Mouse (Mus musculus): ENCODE measurements around the gene 4931428L18Rik. TPM values are rescaled to one million over a fixed set of nuclear protein-coding genes. Genes with fewer than 3 reads are reported as not detected.

4931428L18Rik gene
- polyA plus RNA-seq, 1 experiment from 2014 or later, result not detected

DNA sequence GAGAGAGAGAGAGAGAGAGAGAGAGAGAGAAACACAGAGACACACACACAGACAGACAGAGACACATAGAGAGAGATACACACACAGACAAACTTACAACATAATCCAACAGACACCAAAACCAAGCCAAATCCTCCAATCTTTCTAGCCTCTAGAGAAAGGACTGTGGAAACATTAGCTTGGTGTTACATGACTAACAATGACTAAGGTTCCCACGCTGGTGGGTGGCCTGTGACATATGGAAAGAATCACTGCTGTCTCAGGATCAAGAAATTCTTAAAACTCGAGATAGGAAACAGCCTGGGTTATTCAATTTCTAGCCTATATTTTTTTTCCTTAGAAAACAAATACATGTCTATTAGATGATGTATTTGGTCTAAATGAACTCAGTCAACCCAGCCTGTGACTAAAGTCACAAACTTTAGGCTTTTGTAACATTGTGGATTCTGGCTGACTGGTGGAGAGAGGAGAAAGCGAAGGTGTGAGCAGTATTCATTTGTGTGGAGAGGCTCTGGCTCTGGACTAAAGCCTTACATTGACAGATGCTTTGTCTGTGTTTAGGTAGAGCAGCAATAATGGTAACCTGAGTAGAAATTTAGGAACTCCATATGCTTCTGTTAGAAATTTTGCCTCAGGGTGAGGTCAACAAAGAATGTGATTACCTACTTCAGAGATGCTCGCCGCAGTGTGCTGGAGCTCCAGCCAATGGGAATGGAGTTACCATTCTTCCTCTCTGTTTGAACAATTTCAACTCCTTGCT, 126.6 kb downstream of the 4931428L18Rik start:
- no peak overlapping the region for H3K9ac ChIP-seq (ENCODE audit: low read depth, low read length)
- no peaks in the 10 kb centered on the region for H3K4me1 ChIP-seq (replicated peaks; ENCODE audit: control insufficient read depth, insufficient read depth, low read length)
- DNase-seq (ENCODE audit: low spot score) (peak; percentile 2), ATAC-seq (ENCODE audit: low FRiP score) (no peak)
- no peak overlapping the region for H3K4me3 ChIP-seq (ENCODE audit: low read depth, low read length)
- H3K27ac ChIP-seq (ENCODE audit: low read depth, low read length), result no peak overlapping the region
- WGBS, result 67% methylated on average over 5 of the region's 5 CpGs
- no peaks in the 10 kb centered on the region for H3K36me3 ChIP-seq (ENCODE audit: control insufficient read depth, insufficient read depth, low read length)
- no peak overlapping the region for H3K4me2 ChIP-seq (replicated peaks; ENCODE audit: low read depth, low read length)
- no peaks in the 10 kb centered on the region for H3K9me3 ChIP-seq (ENCODE audit: control insufficient read depth, low read length)
- no peaks in the 10 kb centered on the region for H3K27me3 ChIP-seq (ENCODE audit: control insufficient read depth, insufficient read depth, low read length)

DNA sequence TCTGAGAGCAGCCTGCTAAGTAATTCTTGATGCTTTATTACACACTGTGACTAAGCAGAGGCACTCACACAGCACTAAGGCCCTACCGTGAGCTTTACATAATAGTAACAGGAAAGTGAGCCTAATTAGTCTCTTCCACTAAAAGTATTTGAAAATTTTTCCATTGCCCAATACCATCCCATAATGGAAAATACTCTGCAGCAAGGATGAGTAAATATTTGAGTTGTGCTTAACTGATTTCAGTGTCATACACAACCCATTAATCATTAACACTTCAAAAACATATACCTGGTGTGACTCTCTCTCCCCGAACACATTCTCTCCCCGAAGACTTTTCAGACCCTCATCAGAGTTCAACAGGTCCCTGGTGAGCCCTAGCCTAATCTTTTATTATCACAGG, 127.7 kb downstream of the 4931428L18Rik start:
- ATAC-seq (ENCODE audit: low FRiP score) (no peak), DNase-seq (ENCODE audit: low spot score) (no peak)
- Histone ChIP-seq H3K27ac (ENCODE audit: low read depth, low read length) (no peak overlapping the region), H3K9me3 (ENCODE audit: control insufficient read depth, low read length) (no peaks in the 10 kb centered on the region), H3K4me1 (replicated peaks; ENCODE audit: control insufficient read depth, insufficient read depth, low read length) (no peaks in the 10 kb centered on the region), H3K4me2 (replicated peaks; ENCODE audit: low read depth, low read length) (no peak overlapping the region), H3K4me3 (ENCODE audit: low read depth, low read length) (no peak overlapping the region), H3K9ac (ENCODE audit: low read depth, low read length) (no peak overlapping the region), H3K27me3 (ENCODE audit: control insufficient read depth, insufficient read depth, low read length) (no peaks in the 10 kb centered on the region), H3K36me3 (ENCODE audit: control insufficient read depth, insufficient read depth, low read length) (no peaks in the 10 kb centered on the region)
- WGBS, result 80% methylated on average over 3 of the region's 3 CpGs

DNA sequence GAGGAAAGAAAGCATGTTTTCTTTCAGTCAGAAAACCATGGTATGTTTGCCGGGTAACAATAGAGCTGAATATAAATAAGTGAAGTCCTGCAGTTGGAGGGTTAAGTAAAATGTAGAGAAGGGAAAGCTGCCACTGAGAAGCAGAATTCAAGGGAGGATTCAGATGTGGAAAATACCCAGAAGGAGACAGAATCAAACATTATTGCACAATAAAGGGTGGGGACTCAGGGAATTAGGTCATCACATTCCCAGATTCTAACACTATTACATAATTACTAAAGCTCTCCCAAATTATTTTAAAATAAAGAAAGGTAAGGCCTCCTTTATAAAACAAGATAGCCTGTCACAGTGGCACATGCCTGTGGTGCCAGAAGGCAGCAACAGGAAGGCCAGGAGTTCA, 128.5 kb downstream of the 4931428L18Rik start:
- Histone ChIP-seq H3K27ac (ENCODE audit: low read depth, low read length) (no peak overlapping the region), H3K4me1 (replicated peaks; ENCODE audit: control insufficient read depth, insufficient read depth, low read length) (no peaks in the 10 kb centered on the region), H3K4me3 (ENCODE audit: low read depth, low read length) (no peak overlapping the region), H3K9me3 (ENCODE audit: control insufficient read depth, low read length) (no peaks in the 10 kb centered on the region), H3K4me2 (replicated peaks; ENCODE audit: low read depth, low read length) (no peak overlapping the region), H3K36me3 (ENCODE audit: control insufficient read depth, insufficient read depth, low read length) (no peaks in the 10 kb centered on the region), H3K9ac (ENCODE audit: low read depth, low read length) (no peak overlapping the region), H3K27me3 (ENCODE audit: control insufficient read depth, insufficient read depth, low read length) (no peaks in the 10 kb centered on the region)
- ATAC-seq (ENCODE audit: low FRiP score) (no peak), DNase-seq (ENCODE audit: low spot score) (no peak)
- WGBS, result 98% methylated on average over 1 of the region's 1 CpGs

DNA sequence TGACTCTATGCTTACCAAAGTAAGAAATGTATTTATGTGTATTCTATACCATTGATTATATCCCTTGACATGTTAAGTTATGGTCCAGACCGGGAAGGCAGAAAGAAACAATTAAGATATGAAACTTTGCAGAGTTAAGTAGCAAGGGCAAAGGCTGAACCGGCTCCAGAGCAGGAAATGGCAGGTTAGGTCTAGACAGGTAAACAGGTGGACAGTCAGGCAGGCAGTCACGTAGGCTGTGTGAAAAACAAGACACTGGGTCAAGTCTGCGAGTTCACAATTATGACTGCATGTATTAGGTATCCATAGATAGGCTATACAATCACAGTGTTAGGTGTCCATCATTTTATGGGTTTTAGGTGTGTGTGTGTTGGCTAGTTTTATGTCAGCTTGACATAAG, 133.8 kb downstream of the 4931428L18Rik start:
- Histone ChIP-seq H3K9me3 (ENCODE audit: control insufficient read depth, low read length) (no peaks in the 10 kb centered on the region), H3K27ac (ENCODE audit: low read depth, low read length) (no peak overlapping the region), H3K4me1 (replicated peaks; ENCODE audit: control insufficient read depth, insufficient read depth, low read length) (no peaks in the 10 kb centered on the region), H3K9ac (ENCODE audit: low read depth, low read length) (no peak overlapping the region), H3K27me3 (ENCODE audit: control insufficient read depth, insufficient read depth, low read length) (no peaks in the 10 kb centered on the region), H3K4me2 (replicated peaks; ENCODE audit: low read depth, low read length) (no peak overlapping the region), H3K36me3 (ENCODE audit: control insufficient read depth, insufficient read depth, low read length) (no peaks in the 10 kb centered on the region), H3K4me3 (ENCODE audit: low read depth, low read length) (no peak overlapping the region)
- ATAC-seq (ENCODE audit: low FRiP score) (no peak), DNase-seq (ENCODE audit: low spot score) (no peak)
- 88% methylated on average over 4 of the region's 4 CpGs for WGBS

DNA sequence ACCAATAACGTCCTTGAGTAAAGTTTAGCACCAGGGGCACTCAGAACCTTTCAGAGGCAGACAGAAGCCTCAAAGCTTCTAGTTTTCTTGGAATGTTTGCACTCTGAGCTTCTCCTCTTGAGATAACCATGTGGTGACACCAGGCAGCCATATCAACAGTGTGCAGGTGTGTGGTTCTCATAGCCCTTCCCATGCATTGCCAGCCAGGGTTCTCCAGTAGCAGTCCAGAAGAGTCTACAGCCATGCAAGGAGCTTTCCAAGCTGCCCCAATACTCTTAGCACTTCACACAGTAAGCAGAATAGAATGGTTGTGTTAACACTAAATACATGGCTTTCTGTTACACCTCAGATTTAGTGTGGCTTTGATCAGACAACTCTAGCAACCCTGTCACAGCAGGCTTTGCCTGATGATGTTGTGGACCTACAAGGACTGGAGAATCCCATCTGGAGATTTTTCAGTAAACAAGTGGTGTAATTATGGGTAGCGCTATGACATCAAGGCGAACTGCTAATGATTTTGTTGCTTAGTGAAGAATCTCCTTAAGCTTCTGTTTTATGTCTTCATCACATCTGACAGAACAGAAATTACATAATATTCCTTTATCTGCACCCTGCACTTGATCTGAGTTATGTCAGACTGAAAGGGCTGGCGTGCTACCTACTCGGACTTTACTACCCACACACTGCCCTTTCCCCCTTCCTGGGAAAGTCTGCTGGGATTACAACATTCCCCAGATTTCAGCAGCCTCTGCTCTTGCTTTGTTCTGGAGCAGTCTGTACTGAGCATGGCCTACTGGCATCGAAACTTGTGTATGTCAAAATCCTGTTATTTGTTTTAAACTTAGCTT, 149.7 kb downstream of the 4931428L18Rik start:
- no peaks in the 10 kb centered on the region for H3K27me3 ChIP-seq (ENCODE audit: control insufficient read depth, insufficient read depth, low read length)
- 88% methylated on average over 6 of the region's 6 CpGs for WGBS

DNA sequence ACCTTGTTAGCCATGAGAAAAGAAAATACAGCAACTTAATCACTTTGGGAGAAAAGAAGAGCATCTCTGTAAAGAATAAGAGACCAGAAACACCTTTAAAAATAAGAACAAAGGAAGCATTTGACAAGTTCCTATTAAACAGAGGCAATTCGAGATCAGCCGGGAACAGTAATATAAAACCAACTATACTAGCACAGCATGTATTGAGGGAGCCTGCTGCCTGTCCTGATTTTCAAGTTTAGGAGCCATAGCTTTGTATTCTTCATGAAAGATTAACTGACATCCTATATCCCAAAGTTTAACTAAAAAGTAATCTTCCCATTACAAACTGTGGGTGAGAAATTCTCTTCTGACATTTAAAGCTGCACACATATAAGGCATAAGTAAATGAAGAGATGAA, 151.3 kb downstream of the 4931428L18Rik start:
- H3K27ac ChIP-seq (ENCODE audit: low read depth, low read length), result no peak overlapping the region
- H3K4me2 ChIP-seq (replicated peaks; ENCODE audit: low read depth, low read length), result no peak overlapping the region
- no peak for DNase-seq (ENCODE audit: low spot score)
- H3K27me3 ChIP-seq (ENCODE audit: control insufficient read depth, insufficient read depth, low read length), result no peaks in the 10 kb centered on the region
- no peaks in the 10 kb centered on the region for H3K9me3 ChIP-seq (ENCODE audit: control insufficient read depth, low read length)
- H3K4me3 ChIP-seq (ENCODE audit: low read depth, low read length), result no peak overlapping the region
- no peaks in the 10 kb centered on the region for H3K36me3 ChIP-seq (ENCODE audit: control insufficient read depth, insufficient read depth, low read length)
- ATAC-seq (ENCODE audit: low FRiP score), result no peak
- H3K4me1 ChIP-seq (replicated peaks; ENCODE audit: control insufficient read depth, insufficient read depth, low read length), result no peaks in the 10 kb centered on the region
- H3K9ac ChIP-seq (ENCODE audit: low read depth, low read length), result no peak overlapping the region
- WGBS, result 90% methylated on average over 2 of the region's 2 CpGs

More for the DNA sequence above, 149.7 kb downstream of the 4931428L18Rik start:
- H3K4me3 ChIP-seq (ENCODE audit: low read depth, low read length), result no peak overlapping the region
- no peak overlapping the region for H3K27ac ChIP-seq (ENCODE audit: low read depth, low read length)
- DNase-seq (ENCODE audit: low spot score) (no peak), ATAC-seq (ENCODE audit: low FRiP score) (no peak)
- H3K9ac ChIP-seq (ENCODE audit: low read depth, low read length), result no peak overlapping the region
- H3K9me3 ChIP-seq (ENCODE audit: control insufficient read depth, low read length), result no peaks in the 10 kb centered on the region
- no peak overlapping the region for H3K4me2 ChIP-seq (replicated peaks; ENCODE audit: low read depth, low read length)
- no peaks in the 10 kb centered on the region for H3K36me3 ChIP-seq (ENCODE audit: control insufficient read depth, insufficient read depth, low read length)
- no peaks in the 10 kb centered on the region for H3K4me1 ChIP-seq (replicated peaks; ENCODE audit: control insufficient read depth, insufficient read depth, low read length)

DNA sequence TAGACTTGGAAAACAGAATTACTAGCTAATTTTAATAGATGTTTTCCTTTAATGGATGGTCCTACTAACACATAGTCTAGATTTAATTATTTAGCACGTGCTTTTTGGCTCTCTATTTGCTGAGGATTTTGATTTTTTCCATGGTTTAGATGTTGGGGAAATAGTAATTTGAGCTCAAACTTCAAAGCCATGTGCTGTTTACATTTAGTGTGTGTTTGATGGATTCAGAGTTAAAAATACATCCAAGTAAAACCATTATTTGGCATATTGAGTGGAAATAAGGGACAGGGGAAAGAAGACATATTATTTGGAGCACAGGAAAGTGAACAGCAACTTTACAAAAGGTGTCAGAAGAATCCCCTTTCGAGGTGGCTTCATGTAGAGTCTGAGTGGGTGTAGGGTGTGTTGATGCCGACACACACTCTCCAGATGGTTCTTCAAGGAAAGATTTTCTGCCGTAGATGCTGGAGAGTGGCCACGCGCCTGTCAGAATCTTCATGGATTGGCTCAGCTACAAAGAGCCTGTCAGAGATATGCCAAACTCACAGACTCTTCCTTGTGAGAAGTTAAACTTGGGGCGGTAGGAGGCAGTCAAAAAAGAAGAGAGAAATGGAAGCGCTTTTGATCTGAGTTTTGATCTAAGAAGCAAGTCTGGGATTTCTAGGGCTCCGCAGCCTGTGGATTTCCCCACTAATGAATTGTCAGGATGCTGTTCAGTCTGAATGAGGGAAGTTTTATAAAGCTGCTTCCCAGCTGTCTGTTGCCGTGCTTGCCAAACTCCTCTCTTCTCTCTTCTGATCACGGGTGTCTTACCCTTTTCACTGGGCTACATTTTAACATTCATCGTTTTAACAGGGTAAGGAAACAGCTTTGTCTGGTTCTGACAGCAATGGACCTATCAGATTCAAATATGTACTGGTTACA, 157.4 kb downstream of the 4931428L18Rik start:
- H3K27ac ChIP-seq (ENCODE audit: low read depth, low read length), result no peak overlapping the region
- no peaks in the 10 kb centered on the region for H3K36me3 ChIP-seq (ENCODE audit: control insufficient read depth, insufficient read depth, low read length)
- H3K4me2 ChIP-seq (replicated peaks; ENCODE audit: low read depth, low read length), result no peak overlapping the region
- WGBS, result 88% methylated on average over 12 of the region's 12 CpGs
- H3K4me3 ChIP-seq (ENCODE audit: low read depth, low read length), result no peak overlapping the region
- no peaks in the 10 kb centered on the region for H3K27me3 ChIP-seq (ENCODE audit: control insufficient read depth, insufficient read depth, low read length)
- H3K9me3 ChIP-seq (ENCODE audit: control insufficient read depth, low read length), result no peaks in the 10 kb centered on the region
- no peaks in the 10 kb centered on the region for H3K4me1 ChIP-seq (replicated peaks; ENCODE audit: control insufficient read depth, insufficient read depth, low read length)
- ATAC-seq (ENCODE audit: low FRiP score) (no peak), DNase-seq (ENCODE audit: low spot score) (no peak)
- H3K9ac ChIP-seq (ENCODE audit: low read depth, low read length), result no peak overlapping the region

DNA sequence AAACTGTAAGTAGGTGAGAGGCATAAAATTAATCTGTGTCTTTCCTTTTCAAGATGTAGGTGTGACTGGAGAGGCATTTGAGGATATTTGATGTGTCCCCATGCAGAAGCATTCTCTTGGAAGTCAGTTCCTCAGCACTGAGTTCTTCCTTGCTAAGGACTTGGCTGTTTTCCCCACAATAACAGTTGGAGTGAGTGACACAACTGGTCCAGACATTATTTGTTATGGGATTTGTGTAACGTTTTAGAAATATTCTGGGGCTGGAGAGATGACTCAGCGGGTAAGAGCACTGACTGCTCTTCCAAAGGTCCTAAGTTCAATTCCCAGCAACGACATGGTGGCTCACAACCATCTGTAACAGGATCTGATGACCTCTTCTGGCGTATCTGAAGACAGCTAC, 162.7 kb downstream of the 4931428L18Rik start:
- H3K36me3 ChIP-seq (ENCODE audit: control insufficient read depth, insufficient read depth, low read length), result no peaks in the 10 kb centered on the region
- no peaks in the 10 kb centered on the region for H3K9me3 ChIP-seq (ENCODE audit: control insufficient read depth, low read length)
- no peak overlapping the region for H3K9ac ChIP-seq (ENCODE audit: low read depth, low read length)
- no peaks in the 10 kb centered on the region for H3K4me1 ChIP-seq (replicated peaks; ENCODE audit: control insufficient read depth, insufficient read depth, low read length)
- no peak overlapping the region for H3K4me3 ChIP-seq (ENCODE audit: low read depth, low read length)
- DNase-seq (ENCODE audit: low spot score) (no peak), ATAC-seq (ENCODE audit: low FRiP score) (no peak)
- WGBS, result 74% methylated on average over 4 of the region's 4 CpGs
- H3K27me3 ChIP-seq (ENCODE audit: control insufficient read depth, insufficient read depth, low read length), result no peaks in the 10 kb centered on the region
- no peak overlapping the region for H3K4me2 ChIP-seq (replicated peaks; ENCODE audit: low read depth, low read length)
- H3K27ac ChIP-seq (ENCODE audit: low read depth, low read length), result no peak overlapping the region
